Mouse (Mus musculus) cerebellum, adult 2 months (tissue): ENCODE results near the gene Plppr4.

ENCODE experiments used
- CTCF ChIP-seq: fragments of 200-500 bp; IDR thresholded peaks from 2 replicates; pipeline ENCODE4 v1.5.1; 2011; ENCODE audit warnings: low read depth, mild to moderate bottlenecking, control low read depth, low read length, moderate library complexity, borderline replicate concordance; ENCODE audit not compliant: insufficient read depth
- POLR2A ChIP-seq: fragments of 200-500 bp; IDR thresholded peaks from 2 replicates; pipeline ENCODE4 v1.6.1; 2011; ENCODE audit warnings: low read length, control low read depth, borderline replicate concordance; ENCODE audit not compliant: insufficient read depth

GRCm38 (mm10) chr3:117294308-117294925, 66.3 kb downstream of the Plppr4 start:
- TF ChIP-seq CTCF (no peak), POLR2A (no peak)
